Mouse (Mus musculus): ENCODE measurements at regions not wholly inside any gene's neighbourhood (a gene's known extent, or its start where the extent isn't known, plus 50 kb on each side); places are given as distances from the start of the nearest gene placed in this dataset.

- no peaks in the 10 kb centered on the region for H3K4me1 ChIP-seq (ENCODE audit: control insufficient read depth, insufficient read depth, low read length)
- DNase-seq, result no peak
- H3K4me3 ChIP-seq (replicated peaks; ENCODE audit: insufficient read depth, low read depth, low read length), result no peak overlapping the region
- 88% methylated on average over 4 of the region's 4 CpGs for WGBS
- H3K27me3 ChIP-seq (ENCODE audit: control insufficient read depth, insufficient read depth, low read length), result no peaks in the 10 kb centered on the region; the same call in 1 of the 2 replicates
- H3K27ac ChIP-seq (ENCODE audit: insufficient read depth, low read length), result no peak overlapping the region
- TF ChIP-seq CTCF (IDR thresholded peaks at IDR 0.05; ENCODE audit: borderline replicate concordance, insufficient read depth, low read depth, low read length) (no peak), POLR2A (IDR thresholded peaks at IDR 0.05; ENCODE audit: borderline replicate concordance, insufficient read depth, low read length) (no peak)
These were observed 140.1 kb upstream of the Adra1d start for GRCm38 (mm10) chr2:131702146-131702545.

- no peak overlapping the region for H3K27ac ChIP-seq (ENCODE audit: insufficient read depth, low read length)
- H3K4me1 ChIP-seq (ENCODE audit: control insufficient read depth, insufficient read depth, low read length), result peaks cover 2% of the 10 kb centered on the region; the same call in 1 of the 2 replicates
- H3K4me3 ChIP-seq (replicated peaks; ENCODE audit: insufficient read depth, low read depth, low read length), result no peak overlapping the region
- TF ChIP-seq CTCF (IDR thresholded peaks at IDR 0.05; ENCODE audit: borderline replicate concordance, insufficient read depth, low read depth, low read length), result no peak
- TF ChIP-seq POLR2A (IDR thresholded peaks at IDR 0.05; ENCODE audit: borderline replicate concordance, insufficient read depth, low read length), result no peak
- no peak for DNase-seq
- 95% methylated on average over 3 of the region's 3 CpGs for WGBS
- H3K27me3 ChIP-seq (ENCODE audit: control insufficient read depth, insufficient read depth, low read length), result no peaks in the 10 kb centered on the region; the same call in 1 of the 2 replicates
These were observed 137.7 kb upstream of the Adra1d start for GRCm38 (mm10) chr2:131699798-131700197.

- Histone ChIP-seq H3K4me3 (replicated peaks; ENCODE audit: insufficient read depth, low read depth, low read length) (no peak overlapping the region), H3K27ac (ENCODE audit: insufficient read depth, low read length) (no peak overlapping the region), H3K4me1 (ENCODE audit: control insufficient read depth, insufficient read depth, low read length) (peaks cover 2% of the 10 kb centered on the region; the same call in 1 of the 2 replicates), H3K27me3 (ENCODE audit: control insufficient read depth, insufficient read depth, low read length) (no peaks in the 10 kb centered on the region; the same call in 1 of the 2 replicates)
- TF ChIP-seq CTCF (IDR thresholded peaks at IDR 0.05; ENCODE audit: borderline replicate concordance, insufficient read depth, low read depth, low read length), result no peak
- TF ChIP-seq POLR2A (IDR thresholded peaks at IDR 0.05; ENCODE audit: borderline replicate concordance, insufficient read depth, low read length), result no peak
- no peak for DNase-seq
- 89% methylated on average over 5 of the region's 5 CpGs for WGBS
These were observed 136.2 kb upstream of the Adra1d start for GRCm38 (mm10) chr2:131698008-131698965.

GRCm38 (mm10) chr2:131696307-131696706, 134.2 kb upstream of the Adra1d start:
- DNase-seq, result no peak
- no peak overlapping the region for H3K4me3 ChIP-seq (replicated peaks; ENCODE audit: insufficient read depth, low read depth, low read length)
- no peak overlapping the region for H3K27ac ChIP-seq (ENCODE audit: insufficient read depth, low read length)
- TF ChIP-seq CTCF (IDR thresholded peaks at IDR 0.05; ENCODE audit: borderline replicate concordance, insufficient read depth, low read depth, low read length) (no peak), POLR2A (IDR thresholded peaks at IDR 0.05; ENCODE audit: borderline replicate concordance, insufficient read depth, low read length) (no peak)
- 50% methylated on average over 3 of the region's 3 CpGs for WGBS
- peaks cover 2% of the 10 kb centered on the region; the same call in 1 of the 2 replicates for H3K4me1 ChIP-seq (ENCODE audit: control insufficient read depth, insufficient read depth, low read length)
- H3K27me3 ChIP-seq (ENCODE audit: control insufficient read depth, insufficient read depth, low read length), result no peaks in the 10 kb centered on the region; the same call in 1 of the 2 replicates

- WGBS, result 19% methylated on average over 6 of the region's 6 CpGs
- Histone ChIP-seq H3K4me1 (ENCODE audit: control insufficient read depth, insufficient read depth, low read length) (no peaks in the 10 kb centered on the region), H3K4me3 (replicated peaks; ENCODE audit: insufficient read depth, low read depth, low read length) (no peak overlapping the region), H3K27me3 (ENCODE audit: control insufficient read depth, insufficient read depth, low read length) (no peaks in the 10 kb centered on the region), H3K27ac (ENCODE audit: insufficient read depth, low read length) (no peak overlapping the region)
- peak in 1 of 2 experiments; percentile 5 for DNase-seq
- no peak for TF ChIP-seq POLR2A (IDR thresholded peaks at IDR 0.05; ENCODE audit: borderline replicate concordance, insufficient read depth, low read length)
- no peak for TF ChIP-seq CTCF (IDR thresholded peaks at IDR 0.05; ENCODE audit: borderline replicate concordance, insufficient read depth, low read depth, low read length)
These were observed 127.9 kb upstream of the Adra1d start for GRCm38 (mm10) chr2:131689996-131690395.

GRCm38 (mm10) chr2:131688282-131688681, 126.2 kb upstream of the Adra1d start:
- H3K4me1 ChIP-seq (ENCODE audit: control insufficient read depth, insufficient read depth, low read length), result no peaks in the 10 kb centered on the region
- no peak overlapping the region for H3K27ac ChIP-seq (ENCODE audit: insufficient read depth, low read length)
- no peak for TF ChIP-seq POLR2A (IDR thresholded peaks at IDR 0.05; ENCODE audit: borderline replicate concordance, insufficient read depth, low read length)
- no peak for TF ChIP-seq CTCF (IDR thresholded peaks at IDR 0.05; ENCODE audit: borderline replicate concordance, insufficient read depth, low read depth, low read length)
- no peaks in the 10 kb centered on the region for H3K27me3 ChIP-seq (ENCODE audit: control insufficient read depth, insufficient read depth, low read length)
- DNase-seq, result no peak
- WGBS, result 94% methylated on average over 2 of the region's 2 CpGs
- no peak overlapping the region for H3K4me3 ChIP-seq (replicated peaks; ENCODE audit: insufficient read depth, low read depth, low read length)

- Histone ChIP-seq H3K27me3 (ENCODE audit: control insufficient read depth, insufficient read depth, low read length) (no peaks in the 10 kb centered on the region), H3K4me1 (ENCODE audit: control insufficient read depth, insufficient read depth, low read length) (no peaks in the 10 kb centered on the region), H3K27ac (ENCODE audit: insufficient read depth, low read length) (no peak overlapping the region), H3K4me3 (replicated peaks; ENCODE audit: insufficient read depth, low read depth, low read length) (no peak overlapping the region)
- WGBS, result 82% methylated on average over 2 of the region's 2 CpGs
- TF ChIP-seq POLR2A (IDR thresholded peaks at IDR 0.05; ENCODE audit: borderline replicate concordance, insufficient read depth, low read length), result no peak
- TF ChIP-seq CTCF (IDR thresholded peaks at IDR 0.05; ENCODE audit: borderline replicate concordance, insufficient read depth, low read depth, low read length), result no peak
- no peak for DNase-seq
These were observed 125.4 kb upstream of the Adra1d start for GRCm38 (mm10) chr2:131687449-131687848.

GRCm38 (mm10) chr2:131686748-131687147, 124.7 kb upstream of the Adra1d start:
- Histone ChIP-seq H3K27me3 (ENCODE audit: control insufficient read depth, insufficient read depth, low read length) (no peaks in the 10 kb centered on the region), H3K4me1 (ENCODE audit: control insufficient read depth, insufficient read depth, low read length) (no peaks in the 10 kb centered on the region), H3K27ac (ENCODE audit: insufficient read depth, low read length) (no peak overlapping the region), H3K4me3 (replicated peaks; ENCODE audit: insufficient read depth, low read depth, low read length) (no peak overlapping the region)
- peak in 1 of 2 experiments; percentile 10 for DNase-seq
- no peak for TF ChIP-seq POLR2A (IDR thresholded peaks at IDR 0.05; ENCODE audit: borderline replicate concordance, insufficient read depth, low read length)
- no peak for TF ChIP-seq CTCF (IDR thresholded peaks at IDR 0.05; ENCODE audit: borderline replicate concordance, insufficient read depth, low read depth, low read length)
- WGBS, result 62% methylated on average over 2 of the region's 2 CpGs

Measured in cerebellum, adult 2 months (tissue).